Mouse (Mus musculus) lung, postnatal 4 days (tissue): ENCODE measurements around the gene Srpk2.
"Not testable (repeated sequence)": the region's sequence is repeated elsewhere in the genome, so short reads cannot be mapped to it uniquely, and the experiment has no call there.

Experiments
- DNase-seq, 2 experiments: peaks; one replicate each; pipeline ENCODE4 v3.0.0; 2021

Srpk2 gene

DNA sequence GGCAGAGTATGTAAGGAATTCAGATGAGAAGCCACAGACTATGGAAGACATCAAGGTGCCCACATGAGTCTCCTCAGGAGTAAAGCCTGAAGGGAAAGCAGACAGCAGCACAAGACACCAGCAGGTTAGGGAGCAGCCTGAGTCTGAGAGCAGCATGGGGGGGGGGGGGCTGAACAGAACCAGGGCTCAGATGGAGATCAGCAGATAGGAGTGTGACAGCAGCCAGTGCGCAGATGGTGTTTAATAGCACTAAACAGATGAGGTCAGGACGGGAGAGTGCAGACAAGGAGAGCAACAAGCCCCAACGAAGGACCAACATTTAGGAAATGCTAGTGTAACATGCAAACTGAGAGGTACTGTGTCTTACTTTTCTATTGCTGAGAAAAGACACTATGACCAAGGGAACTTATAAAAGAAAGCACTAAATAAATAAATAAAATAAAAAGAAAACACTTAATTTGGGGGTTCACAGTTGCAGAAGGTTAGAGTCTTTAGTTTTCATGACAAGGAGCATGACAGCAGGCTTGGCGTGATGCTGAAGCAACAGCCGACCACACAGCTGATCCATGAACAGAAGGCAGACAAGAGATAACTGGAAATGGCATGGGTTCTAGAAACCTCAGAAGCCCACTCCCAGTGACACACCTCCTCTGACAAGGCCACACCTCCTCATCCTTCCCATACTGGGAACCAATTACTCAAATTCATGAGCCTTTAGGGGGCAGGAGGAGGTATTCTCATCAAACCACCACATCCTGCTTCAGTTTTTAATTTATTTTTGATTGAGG, 84.5 kb downstream of the Srpk2 start:
- no peak for DNase-seq

DNA sequence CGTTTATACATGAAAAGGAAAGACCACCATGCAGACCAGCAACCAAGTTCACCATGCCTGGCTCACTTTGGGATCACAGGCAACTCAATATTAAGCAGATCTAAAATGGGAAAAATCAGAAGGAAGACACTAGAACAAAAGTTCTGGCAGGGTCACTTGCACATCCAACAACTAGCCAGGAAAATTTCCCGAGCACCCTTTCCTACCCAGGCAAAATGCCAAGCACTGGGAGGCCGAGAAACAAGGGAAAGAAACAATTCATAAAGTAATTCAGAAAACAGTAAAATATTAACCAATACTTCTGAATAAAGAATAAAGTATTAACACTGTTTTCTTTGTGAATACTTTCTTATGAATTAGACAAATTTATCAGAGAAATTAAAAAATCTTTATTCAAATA, 85.2 kb downstream of the Srpk2 start:
- no peak for DNase-seq

DNA sequence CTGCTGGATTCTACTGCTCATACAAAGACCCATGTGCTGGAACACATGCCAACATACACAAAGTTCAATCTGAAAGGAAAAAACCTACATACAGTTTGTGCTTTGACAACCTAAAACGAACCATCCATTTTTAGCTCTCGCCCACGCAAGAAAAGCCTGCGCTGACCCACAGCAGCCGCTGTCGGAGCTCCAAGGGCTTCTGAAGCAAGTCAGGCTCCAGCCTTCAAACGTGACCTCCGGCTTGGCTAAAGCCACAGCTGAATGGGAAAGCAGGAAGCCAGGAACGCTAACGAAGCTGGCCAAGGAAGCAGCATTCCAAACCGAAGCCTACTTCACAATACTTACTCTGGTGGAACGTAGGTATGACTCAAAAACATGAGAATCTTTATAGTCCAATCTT, 85.9 kb downstream of the Srpk2 start:
- peak; percentile 41 to 49 for DNase-seq

- DNase-seq = no peak
Observed at GRCm38 (mm10) chr5:23597999-23598398, 86.4 kb downstream of the Srpk2 start.

GRCm38 (mm10) chr5:23597260-23597864, 87.1 kb downstream of the Srpk2 start:
- no peak for DNase-seq

DNA sequence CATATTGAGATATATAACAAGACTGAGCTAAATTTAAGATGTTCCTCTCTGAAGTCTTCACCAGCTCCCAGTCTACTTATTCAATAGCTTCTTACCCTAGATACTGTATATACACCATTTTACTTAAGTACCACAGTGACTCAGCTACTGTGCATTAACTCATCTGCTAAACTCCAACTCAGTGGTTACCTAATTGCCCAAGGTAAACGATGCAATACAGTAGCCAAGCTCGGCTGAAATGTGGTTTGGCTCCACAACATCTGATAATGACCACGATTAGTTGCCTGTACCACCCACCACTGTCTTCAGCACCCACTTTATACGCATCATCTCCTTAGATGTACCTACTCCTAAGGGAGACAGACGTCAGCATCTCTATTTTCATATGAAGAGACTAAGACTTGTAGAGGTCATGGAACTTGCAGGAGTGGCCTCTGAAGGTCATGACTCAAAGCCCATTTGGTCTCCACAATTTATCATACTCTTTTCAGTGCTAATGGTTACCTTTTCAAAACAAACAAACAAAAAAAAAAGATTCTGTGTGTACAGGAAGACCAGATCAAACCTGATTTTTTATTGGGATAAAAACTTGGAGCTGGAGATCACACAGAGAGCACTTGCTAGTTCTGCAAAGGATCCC, 88.0 kb downstream of the Srpk2 start:
- no peak for DNase-seq

DNA sequence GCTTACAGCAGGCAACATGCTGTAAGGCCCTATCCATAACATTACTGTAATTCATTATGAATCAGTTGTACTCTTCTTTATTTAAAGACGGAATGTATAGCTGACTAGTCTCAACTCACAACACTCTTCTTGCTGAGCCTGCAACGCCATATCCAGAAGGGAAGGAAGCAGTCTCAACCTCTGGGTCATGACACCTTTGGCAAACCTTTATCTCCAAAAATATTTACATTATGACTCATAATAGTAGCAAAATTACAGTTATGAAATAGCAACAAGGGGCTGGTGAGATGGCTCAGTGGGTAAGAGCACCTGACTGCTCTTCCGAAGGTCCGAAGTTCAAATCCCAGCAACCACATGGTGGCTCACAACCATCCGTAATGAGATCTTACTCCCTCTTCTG, 94.1 kb downstream of the Srpk2 start:
- not testable (repeated sequence) for DNase-seq

DNA sequence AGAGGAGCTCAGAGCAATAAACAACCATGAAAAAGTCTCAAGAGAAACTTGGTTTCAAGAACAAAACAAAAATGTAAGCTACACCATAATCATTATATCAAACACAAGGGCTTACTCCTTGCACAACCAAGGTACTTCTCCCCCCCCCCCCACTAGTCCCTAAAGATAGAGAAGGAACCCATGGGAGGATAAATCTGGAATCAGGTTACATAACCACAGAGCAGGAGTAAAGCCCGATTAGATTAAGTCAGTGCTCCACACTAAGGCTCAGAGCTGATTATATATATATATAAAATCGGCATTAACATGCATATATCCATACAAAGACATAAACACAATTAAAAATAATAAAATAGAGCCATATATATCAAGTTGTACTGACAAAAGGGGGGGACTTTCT, 96.8 kb downstream of the Srpk2 start:
- DNase-seq = no peak

DNA sequence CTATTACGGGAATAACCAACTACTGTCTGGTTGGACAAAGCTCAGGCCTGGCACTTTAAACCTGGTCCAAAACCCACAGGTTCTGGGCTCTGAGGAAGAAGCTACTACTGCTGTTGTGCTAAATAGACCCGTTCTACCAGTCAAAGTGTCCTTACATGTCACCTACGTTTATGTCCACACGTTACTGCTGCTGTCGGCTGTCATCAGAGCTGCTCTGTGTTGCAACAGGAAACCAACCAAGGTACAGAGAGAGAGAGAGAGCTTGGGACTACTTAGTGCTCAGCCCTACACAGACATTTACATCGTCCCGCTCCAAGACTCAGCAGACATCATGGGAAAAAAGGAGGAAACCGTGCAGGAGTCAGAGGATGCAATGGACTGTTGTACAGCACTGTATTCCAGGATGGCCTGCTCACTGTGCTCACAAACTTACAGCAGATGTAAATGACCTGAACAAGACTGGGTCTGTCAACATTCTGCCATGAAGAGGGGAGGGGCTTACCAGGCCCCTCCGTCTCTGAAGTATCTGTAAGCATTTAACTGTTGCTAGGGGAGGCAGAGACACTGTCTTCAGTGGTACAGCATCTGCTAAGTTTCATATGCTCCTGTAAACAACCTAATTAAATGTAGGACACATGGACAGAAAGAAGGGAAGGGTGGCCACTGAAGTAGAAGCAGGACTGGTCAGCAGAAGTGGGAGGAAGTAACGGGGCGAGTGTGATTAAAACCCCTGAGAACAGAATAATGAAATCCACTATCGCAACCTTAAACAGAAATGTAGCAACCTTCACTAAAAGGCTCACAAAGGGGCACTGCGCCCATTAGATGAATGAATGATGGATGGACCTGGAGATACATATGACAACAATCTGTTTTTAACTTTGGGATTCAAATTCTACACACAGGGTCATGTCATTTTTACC, 97.6 kb downstream of the Srpk2 start:
- no peak for DNase-seq

DNA sequence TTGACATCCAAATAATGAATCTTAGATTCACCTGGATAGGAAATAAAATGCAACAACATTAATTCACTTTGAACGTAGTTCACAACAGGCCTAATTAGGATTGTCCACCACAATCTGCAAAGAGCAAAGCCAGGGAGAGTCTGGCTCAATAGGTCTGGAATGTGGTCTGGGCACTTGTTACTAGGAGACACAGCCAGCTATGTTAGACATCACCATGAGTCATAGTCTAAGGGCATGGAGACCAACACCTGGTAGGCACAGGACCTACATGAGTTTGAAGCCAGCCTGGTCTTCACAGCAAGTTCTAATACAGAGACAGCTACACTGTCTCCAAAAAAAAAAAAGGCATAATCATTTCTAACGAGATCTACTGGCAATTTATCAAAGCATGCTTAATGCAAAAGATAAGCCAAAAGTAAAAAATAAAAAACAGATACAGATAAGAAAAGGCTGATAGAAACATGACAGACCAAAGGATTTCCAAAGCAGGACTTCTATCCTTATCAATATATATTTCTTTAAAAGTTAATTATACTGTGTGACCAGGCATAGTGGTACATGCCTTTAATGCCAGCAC, 102.8 kb downstream of the Srpk2 start:
- no peak for DNase-seq

- DNase-seq = no peak
Observed at GRCm38 (mm10) chr5:23579120-23579880, 105.1 kb downstream of the Srpk2 start.

- no peak for DNase-seq
Observed at GRCm38 (mm10) chr5:23578322-23578957, 106.0 kb downstream of the Srpk2 start.

GRCm38 (mm10) chr5:23577847-23578246, 106.6 kb downstream of the Srpk2 start:
- DNase-seq = no peak

- no peak for DNase-seq
Observed at GRCm38 (mm10) chr5:23576336-23577094, 107.9 kb downstream of the Srpk2 start.

- no peak for DNase-seq
Observed at GRCm38 (mm10) chr5:23573942-23574341, 110.5 kb downstream of the Srpk2 start.

DNA sequence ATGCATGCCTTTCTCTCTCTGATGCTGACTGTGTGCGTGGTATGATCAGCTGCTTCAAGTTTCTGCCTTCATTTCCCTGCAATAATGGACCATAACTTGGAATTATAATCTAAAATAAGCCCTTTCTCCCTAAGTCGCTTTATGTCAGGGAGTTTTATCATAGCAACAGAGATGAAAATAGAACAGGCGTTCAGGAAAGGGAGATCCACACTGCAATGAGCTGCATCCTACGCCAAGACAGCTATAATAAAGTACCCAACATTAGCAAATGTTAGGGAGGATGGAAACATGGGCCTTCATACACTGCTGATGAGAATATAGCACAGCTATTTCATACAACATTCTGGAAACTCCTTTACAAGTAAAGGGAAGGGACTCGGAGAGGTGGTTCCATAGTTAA, 116.2 kb downstream of the Srpk2 start:
- no peak for DNase-seq

- peak in 1 of 2 experiments; percentile 22 for DNase-seq
Observed at GRCm38 (mm10) chr5:23566382-23566781, 118.0 kb downstream of the Srpk2 start.

GRCm38 (mm10) chr5:23562278-23563060, 121.9 kb downstream of the Srpk2 start:
- peak in 1 of 2 experiments; percentile 21 for DNase-seq

- DNase-seq = no peak
Observed at GRCm38 (mm10) chr5:23561227-23561626, 123.2 kb downstream of the Srpk2 start.

GRCm38 (mm10) chr5:23560171-23560570, 124.2 kb downstream of the Srpk2 start:
- DNase-seq = no peak
